Mouse (Mus musculus): ENCODE results near the gene Tmem236.
A peak's percentile ranks its signal among the peaks of the same experiment; 100 is the strongest.
"Not testable (repeated sequence)": the region's sequence is repeated elsewhere in the genome, so short reads cannot be mapped to it uniquely, and the experiment has no call there.

Gene Tmem236

DNA sequence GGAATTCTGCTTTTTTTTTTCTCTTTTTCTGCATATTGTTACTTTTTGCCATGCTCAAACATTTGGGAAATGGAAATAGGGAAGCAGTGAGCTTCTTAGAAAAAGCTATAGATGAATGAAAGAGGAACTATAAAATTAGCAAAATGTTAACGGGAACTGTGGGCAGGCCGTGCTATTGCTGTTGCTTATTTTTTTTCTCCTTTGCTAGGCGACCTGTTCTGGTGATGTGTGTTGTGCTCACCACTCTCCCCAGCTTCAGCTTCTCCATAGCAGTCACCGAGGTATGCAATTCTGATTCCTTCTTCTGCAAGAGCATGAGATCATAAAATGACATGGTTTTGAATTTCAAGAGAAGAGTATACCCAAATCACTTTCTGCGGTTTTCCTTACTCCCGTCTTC lies 17.7 kb downstream of the Tmem236 start:
- DNase-seq: no peak

DNA sequence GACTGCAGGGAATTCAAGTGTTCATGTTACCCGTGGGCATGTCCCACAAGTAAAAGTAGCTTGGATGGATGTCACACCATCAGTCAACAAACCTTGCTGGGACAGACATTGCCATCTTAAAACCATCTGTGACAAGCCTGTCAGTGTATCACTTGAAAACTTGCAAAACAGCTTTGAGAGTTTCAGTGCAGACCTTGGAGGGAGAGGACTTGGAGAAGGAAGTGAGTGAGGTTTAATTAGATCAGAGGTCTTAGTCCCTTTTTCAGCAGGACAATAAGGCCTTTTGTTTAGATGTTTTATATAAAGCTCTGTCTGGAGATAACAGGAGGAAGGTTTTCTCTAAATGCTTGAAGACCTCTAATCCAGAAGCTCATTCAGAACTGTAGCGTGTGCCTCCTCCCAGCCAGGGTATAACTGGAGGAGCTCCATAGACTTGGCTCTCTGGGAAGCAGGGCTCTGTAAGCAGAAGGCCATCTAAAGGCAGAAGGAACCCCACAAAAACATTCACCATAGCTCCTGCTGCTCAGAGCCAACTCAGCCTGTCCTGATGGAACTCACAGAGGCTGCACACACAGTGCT lies 24.1 kb downstream of the Tmem236 start:
- not testable (repeated sequence) for DNase-seq

DNA sequence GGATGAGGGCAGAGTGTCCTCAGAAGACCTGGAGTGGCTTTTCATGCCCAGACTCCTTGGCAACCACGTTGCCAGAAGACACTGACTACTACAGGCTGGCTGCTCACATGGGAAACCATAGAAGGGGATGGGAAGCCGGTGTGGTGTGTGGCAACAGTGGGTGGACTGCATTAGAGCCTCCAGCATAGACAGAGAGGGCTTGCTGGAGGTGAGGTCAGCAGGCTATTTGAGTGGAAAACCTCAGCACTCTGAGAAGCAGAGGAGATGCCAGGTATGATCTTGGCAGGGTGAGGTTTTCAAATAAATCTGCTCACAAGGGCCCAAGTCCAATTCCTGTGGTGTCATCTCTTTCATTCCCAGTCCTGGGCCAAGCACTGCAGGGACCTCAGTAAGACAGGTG lies 25.3 kb downstream of the Tmem236 start:
- DNase-seq: no peak

DNA sequence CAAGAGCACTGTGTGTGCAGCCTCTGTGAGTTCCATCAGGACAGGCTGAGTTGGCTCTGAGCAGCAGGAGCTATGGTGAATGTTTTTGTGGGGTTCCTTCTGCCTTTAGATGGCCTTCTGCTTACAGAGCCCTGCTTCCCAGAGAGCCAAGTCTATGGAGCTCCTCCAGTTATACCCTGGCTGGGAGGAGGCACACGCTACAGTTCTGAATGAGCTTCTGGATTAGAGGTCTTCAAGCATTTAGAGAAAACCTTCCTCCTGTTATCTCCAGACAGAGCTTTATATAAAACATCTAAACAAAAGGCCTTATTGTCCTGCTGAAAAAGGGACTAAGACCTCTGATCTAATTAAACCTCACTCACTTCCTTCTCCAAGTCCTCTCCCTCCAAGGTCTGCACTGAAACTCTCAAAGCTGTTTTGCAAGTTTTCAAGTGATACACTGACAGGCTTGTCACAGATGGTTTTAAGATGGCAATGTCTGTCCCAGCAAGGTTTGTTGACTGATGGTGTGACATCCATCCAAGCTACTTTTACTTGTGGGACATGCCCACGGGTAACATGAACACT lies 26.6 kb downstream of the Tmem236 start:
- not testable (repeated sequence) for DNase-seq

DNA sequence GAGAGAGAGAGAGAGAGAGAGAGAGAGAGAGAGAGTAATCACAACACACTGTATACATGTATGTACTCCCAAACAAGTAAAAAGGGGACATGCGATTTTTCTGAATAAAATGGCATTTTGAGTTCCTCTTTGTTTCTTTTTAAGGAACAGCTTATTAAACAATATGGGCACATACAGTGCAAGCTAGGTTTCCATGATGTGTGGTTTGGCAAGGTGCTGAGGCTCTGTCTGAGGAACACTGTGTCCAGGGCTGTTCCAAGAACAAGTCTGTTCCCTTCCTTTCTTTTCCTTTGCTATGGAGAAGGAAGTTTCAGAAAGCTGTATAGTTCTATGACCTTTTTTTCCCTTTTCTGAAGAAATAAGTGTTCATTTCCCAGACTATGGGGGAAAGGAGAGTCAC lies 30.0 kb downstream of the Tmem236 start:
- DNase-seq: no peak

DNA sequence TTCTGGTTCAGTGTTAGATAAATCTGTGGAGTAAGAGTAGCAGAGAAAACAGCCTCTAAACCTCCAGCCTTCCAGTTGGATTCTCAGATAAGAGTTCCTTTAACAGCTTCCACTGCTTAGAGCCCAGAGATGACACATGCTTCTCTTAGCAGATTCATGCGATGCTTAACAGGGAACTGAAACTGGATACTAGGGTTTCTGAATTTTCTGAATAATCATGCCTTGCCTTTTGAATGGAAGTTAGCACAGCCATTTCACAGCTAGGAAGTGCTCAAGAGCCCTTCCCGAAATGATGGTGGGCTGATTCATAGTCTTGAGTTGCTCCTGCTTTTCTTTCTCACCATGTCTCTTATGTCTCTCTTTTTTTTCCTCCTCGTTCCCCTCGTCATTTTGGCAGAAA lies 32.5 kb downstream of the Tmem236 start:
- no peak for DNase-seq

DNA sequence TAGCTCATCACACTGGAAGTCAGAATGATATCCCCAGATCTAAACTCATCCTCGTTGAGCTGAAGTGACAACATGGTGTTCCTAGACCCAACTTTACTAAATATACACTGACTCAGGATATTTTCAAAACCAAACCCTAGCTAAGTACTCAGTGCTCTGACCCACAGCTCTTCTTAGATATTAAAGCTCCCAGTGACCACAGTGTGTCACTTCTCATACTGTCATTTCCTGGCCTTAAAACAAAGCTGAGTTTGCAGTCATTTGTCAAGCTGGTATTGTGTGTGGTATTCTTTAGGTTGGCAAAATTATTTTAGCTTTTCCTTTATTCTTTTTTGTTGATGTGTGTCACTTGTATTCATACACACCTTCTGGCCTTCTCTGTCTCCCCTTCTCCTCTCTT lies 36.4 kb downstream of the Tmem236 start:
- no peak for DNase-seq

DNA sequence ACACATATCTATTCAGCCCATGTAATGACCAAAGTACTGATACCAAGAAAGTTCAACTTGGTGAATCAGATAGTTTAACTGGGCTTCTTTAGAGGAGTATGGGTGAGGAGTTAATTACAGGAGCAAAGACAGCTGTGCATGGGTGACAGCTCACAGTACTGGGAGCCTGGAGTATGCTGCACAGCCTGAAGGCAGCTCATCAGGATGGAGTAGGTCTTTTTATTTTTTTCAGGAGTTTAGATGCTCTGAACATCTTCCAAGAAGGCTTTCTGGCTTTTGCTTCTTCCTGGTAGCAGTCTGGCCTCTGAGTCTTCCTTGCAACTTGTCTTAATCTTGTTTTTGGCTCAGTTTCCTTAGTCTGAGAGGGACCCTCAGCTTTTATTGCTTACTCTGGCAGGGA lies 37.3 kb downstream of the Tmem236 start:
- DNase-seq: no peak

DNA sequence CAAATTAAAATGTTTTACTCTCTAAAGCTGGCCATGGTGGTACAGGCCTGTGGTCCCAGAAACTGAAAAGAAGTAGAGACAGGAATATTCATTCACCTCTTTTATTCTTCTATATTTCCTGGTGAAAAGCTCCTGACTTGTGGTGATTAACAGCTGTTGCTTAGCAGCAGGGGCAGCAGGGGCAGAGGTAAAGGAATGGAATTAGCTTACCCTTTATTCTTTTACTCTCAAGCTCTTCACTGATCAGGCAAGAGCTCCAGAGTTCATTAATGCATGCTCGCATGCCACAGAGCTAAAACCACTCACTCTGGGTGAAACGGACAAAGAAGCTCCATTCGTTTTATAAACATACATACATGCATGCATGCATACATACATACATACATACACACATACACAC lies 40.4 kb downstream of the Tmem236 start:
- DNase-seq: no peak

DNA sequence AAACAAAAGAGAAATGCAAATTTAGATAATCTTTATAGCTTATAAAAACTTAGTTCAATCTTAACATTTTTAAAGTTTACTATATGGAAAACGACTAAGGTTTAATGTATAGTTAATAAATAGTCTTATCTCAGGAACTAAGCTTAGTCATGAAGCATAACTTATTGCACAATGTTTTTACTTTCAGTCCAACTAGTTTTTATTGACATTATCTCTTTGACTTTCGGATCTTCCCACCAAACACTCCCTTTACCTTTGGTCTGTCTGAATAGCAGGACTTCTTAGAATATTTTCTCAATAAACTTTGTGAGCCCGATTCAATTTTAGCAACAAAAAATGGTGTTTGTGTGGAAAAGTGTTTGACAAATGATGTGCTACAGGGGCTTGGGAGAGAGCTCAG lies 42.3 kb downstream of the Tmem236 start:
- no peak for DNase-seq

DNA sequence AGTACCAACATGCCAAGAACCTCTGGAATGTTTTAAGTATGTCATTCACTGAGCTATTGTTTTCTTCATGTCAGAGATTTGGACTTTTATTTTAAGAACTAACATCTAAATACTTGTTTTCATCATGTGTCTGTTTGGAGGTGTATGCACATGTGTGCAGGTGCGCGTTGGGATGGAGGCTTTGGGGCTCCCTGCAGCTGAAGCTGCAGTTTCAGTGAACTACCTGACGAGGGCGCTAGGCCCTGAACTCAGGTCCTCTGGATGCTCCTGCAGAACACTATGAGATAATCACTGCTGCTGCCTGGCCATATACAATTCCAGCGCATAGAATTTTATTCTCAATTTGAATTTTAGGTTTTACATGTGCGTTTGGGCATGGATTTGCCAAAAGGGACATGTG lies 43.8 kb downstream of the Tmem236 start:
- no peak for DNase-seq

DNA sequence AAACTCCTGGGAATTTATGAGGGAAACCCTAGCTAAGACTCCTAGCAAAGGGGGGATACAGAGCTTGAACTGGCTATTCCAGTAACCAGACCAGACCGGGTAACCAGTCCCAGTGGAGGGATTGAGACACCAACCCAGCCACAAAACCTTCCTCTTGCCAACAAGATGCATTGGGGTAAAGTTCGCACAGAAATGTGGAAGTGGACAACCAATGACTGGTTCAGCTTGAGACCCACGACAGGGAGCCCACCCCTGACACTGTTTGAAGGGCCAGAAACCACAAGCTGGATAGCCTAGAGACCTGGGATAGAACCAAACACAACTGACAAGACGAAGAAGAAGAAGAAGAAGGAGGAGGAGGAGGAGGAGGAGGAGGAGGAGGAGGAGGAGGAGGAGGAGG lies 50.1 kb downstream of the Tmem236 start:
- DNase-seq: no peak

DNA sequence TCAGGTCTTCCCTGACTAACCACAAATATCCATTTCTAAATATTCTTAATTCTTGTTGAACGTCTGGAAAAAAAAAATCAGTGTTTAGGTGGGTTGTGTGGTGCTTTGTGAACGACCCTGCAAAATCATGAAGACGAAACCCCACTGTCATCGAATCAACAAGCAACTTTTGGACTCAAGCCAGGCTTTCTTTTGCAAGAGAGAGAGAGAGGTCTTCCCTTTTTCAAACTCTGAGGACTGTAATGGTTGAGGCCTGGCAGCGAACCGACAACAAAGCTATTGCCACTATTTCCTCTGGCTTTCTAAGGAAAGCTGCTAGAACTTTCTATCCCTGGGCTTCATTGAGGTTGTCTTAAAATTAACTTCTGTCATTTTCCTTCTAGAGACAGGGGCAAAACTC lies 54.2 kb downstream of the Tmem236 start:
- no peak for DNase-seq

DNA sequence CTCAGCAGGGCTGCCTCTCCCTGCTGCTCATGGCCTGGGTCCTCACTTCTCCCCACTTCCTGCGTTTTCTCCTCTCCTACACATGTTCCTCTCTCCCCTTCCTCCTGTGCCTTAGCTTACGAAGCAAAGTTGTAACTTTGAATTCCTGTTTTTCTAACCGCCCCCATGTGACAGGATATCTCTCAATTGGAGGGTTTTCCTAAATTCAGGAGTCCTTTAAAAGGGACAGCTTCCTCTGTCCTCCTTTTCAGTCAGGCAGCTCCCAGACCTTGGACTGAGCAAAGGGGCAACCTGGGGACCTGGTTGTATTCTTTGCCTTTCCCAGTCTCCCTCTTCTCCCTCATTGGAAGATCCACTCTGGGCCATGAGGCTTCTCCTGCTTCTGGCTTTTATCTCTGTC lies 54.8 kb downstream of the Tmem236 start, which contains the start of gene Mrc1:
Gene Mrc1, plus strand, starts transcription at position 244 of the 400 bp plus-strand sequence.
- no peak for DNase-seq

DNA sequence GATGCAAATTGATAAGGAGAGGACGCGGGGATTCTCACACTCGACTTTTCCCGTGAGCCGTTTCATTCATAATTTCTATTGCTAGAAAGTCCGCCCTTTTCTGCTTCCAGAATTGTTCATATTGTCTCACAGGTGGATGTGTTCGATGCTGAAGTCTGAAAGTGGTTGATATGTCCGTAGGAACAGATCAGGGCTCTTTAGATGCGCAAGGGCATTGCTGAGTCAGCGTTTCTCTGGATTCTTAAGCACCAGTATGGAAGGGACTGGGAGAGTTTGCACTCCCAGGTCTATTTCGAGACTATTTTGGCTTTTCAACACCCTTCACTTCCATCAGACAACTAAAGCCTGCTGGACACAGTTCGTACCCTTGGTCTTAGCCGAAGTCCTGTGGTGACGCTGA lies 55.7 kb downstream of the Tmem236 start:
- no peak for DNase-seq

DNA sequence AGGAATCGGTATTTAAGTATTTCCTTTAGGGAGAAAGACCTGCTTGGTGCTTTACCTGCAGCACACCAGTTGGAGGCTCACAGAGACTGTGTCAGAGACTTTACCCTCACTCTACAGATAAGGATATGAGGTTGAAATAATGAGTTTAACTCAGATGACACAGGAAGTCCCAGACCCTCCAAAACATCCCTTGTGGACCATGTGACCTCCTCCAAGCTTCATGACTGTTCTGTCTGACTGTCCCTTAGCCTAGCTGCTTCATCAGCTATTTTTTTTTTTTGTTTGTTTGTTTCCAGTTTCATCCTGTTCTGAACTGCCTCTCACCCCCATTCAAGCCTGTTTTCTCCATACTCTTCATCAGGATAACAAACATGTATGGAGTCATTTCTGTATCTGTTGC lies 58.6 kb downstream of the Tmem236 start:
- no peak for DNase-seq

DNA sequence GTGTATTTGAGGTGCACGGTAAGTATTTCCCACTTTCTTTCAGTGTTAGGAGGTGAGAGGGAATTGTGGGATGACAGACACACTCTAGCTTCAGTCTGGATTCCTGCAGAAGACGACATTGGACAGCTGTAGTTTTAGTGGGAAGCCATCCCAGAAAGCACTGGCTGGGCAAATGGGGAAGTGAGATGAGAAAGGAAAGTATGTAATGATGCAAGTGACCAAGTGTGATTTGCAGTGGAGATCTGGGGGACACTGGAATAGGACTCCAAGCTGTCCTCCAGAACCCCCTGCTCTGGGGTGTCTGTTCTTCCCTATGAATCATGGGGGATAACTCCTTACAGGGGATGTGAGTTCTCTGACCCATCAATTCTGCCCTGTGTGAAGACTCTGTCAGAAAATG lies 59.7 kb downstream of the Tmem236 start:
- DNase-seq: no peak

DNA sequence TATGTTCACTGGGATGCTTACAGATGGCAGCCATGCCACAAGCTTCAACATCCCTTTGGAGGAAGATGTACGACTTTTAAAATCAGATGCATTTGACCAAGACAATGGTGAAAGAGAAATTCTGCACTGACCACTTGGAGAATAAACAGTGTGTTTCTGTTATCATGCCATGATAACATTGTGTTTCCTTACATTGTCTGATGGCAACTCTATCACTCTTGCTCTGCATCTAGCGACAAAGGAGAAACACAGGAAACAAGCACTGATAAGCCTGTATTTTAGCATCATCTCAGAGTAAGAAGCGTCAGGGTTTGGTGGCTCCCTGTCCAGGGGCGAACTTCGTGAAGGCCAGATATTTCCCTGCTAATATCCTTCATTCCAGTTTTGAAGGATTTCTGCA lies 61.0 kb downstream of the Tmem236 start:
- no peak for DNase-seq

DNA sequence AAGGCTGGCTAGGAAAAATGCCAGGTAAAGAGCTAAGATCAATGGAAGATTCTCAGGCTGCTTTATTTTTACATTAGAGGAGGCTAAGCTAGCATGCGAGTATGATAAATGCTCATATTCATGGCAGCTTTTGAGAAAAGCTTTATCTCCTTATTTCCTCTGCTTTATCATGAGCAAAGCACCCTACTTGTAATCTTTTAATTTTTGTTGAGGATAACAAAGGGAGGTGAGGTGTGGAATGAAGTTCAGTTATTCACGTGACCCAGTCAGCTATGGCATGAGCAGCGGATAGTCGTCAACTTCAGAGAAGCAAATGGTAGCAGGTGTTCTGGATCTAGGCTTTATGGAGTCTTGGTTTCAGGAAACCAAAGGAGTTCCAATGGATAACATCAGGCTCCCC lies 62.6 kb downstream of the Tmem236 start:
- no peak for DNase-seq

DNA sequence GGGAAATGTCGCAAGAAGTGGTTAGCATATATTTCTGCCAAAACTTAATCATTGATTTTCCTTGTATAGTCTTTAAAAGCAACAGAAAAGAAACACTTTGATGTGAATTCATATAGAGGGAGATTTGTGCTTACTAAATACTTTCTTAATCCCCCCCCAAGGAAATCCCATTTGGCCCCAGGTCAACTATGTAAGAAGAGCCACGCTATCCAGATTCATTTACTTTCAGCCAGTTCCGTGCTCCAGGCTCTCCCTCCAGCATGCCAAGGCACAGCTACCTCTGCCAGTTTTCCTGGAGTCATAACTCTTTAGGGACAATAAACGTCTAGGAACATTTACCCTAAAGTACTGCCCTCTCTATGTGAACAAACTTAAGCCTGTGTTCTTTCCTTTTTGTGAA lies 63.4 kb downstream of the Tmem236 start:
- DNase-seq: no peak

DNA sequence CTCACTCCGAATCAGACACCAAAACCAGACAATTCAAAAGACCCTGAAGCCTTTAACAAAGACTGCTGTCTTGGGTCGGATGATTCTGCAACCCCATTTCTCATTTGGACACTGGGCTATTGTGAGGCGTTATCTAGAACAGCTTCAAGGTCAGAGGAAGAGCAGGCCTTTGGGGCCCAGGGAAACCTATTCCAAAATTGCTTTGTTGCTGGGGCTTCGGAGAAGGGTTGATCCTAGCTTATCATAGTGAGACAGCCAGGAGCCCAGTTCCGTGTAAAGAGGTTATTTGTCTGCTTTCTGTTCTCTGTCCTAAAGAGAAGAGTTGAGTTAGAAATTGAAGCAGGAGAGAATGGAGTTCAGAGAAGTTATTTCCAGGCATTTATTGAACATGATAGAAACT lies 64.8 kb downstream of the Tmem236 start:
- DNase-seq: no peak

DNA sequence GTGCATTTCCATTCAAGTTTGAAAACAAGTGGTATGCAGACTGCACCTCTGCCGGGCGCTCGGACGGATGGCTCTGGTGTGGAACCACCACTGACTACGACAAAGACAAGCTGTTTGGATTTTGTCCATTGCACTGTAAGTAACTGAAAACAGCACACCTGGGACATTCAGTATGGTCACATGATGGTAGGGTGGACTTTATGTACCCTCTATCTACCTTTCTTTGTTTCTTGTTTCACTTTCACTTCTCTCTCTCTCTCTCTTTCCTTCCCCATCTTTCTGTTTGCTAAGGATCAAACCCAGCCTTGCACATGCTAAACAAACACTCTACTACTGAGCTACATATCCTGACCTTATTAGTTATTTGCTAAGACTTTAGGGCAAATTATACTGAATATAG lies 69.8 kb downstream of the Tmem236 start:
- DNase-seq: no peak

DNA sequence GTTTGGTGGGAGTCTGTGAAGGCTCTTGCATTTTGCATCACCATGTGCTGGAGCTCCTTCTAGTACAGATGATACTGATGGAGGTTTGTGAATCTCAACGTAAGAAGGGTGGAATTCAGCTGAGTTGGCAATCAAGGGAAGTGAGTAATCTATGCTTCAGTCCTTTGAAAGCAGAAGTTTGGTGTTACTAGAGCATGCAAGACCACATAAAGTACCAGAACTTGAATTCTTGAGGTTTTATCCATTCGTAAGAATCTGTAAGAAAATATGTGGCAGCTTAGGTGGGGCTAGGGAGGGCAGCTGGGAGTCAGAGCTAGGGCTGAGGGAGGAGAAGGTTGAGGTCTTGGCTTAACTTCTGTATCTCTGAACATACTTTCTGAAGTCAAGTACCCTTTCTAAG lies 70.3 kb downstream of the Tmem236 start:
- no peak for DNase-seq

DNA sequence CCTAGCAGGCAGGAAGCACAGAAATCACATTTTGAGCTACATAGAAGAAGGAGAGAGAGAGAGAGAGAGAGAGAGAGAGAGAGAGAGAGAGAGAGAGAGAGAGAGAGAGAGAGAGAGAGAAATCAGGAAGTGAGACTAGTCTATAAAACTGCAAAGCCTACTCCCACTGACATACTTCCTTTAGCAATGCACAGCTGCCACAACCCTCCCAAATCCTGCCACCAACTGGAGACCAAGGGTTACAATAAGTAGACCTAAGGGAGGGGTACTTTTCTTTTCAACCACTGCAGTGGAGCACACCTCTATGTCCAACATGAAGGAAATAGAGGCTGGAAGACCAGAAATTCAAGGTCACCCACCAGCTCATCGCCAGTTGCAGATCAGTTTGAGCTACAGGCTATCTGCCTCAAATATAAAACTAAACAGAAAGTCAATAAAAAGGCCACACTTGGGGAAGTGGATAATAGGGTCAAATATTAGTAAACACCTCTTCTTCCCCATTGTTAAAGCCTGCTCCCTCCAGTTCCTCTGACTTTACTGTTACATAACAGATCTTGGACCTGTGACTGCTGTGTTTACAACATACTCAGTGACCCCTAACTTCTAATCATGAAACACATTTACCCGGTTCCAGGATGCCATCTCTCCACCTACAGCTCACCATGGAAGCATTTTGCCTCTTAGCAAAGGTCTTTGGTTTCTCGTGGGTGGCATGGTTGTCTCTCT lies 75.7 kb downstream of the Tmem236 start:
- DNase-seq: peak; percentile 11

DNA sequence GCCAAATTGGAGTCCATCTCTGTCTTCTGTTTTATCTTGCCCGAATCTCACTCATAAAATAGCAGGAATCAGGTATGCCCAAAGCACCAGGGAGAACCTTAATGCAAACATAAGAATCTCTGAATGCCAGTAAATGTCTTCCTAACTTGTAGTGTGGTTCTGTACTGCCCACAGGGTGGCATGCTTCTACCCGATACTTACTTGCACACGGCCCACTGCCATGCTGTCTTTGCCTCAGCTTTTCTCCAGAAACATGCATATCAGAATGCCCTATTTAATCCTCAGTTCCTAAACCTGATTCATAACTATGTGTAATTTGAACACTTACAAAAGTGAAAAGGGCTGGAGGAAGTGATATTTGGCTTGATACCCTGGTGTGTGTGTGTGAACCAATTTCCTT lies 77.6 kb downstream of the Tmem236 start:
- no peak for DNase-seq

Measured in thymus, postnatal 25 days (tissue).